Mouse (Mus musculus): ENCODE data around the gene Abcd3. TPM values are rescaled to one million over a fixed set of nuclear protein-coding genes. Genes with fewer than 3 reads are reported as not detected.
A peak's percentile ranks its signal among the peaks of the same experiment; 100 is the strongest.

Gene Abcd3
- polyA plus RNA-seq, 1 experiment from 2014 or later: 60.4 TPM

DNA sequence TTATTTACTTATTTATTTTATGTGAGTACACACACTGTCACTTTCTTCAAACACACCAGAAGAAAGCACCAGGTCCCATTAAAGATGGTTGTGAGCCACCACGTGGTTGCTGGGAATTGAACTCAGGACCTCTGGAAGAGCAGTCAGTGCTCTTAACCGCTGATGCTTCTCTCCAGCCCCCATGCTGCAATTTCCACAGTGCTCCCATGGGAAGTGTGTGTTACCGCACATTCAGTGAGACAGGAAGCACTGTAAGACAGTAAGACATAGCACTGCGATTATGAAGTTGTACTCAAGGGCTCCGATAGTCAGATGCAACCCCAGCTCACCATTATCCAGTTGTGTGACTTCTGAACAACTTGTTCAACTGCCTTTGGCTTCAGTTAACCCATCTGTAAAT, 98.6 kb downstream of the Abcd3 start:
- Histone ChIP-seq H3K27ac (no peak overlapping the region), H3K4me1 (peaks cover 29% of the 10 kb centered on the region), H3K9me3 (no peaks in the 10 kb centered on the region), H3K9ac (no peak overlapping the region), H3K4me3 (no peak overlapping the region), H3K36me3 (no peaks in the 10 kb centered on the region), H3K4me2 (no peak overlapping the region), H3K27me3 (peaks cover 5% of the 10 kb centered on the region)
- ATAC-seq (ENCODE audit: insufficient number of reproducible peaks, insufficient read depth, low FRiP score, low TSS enrichment, low read depth): no peak
- WGBS: 70% methylated on average over 5 of the region's 5 CpGs

DNA sequence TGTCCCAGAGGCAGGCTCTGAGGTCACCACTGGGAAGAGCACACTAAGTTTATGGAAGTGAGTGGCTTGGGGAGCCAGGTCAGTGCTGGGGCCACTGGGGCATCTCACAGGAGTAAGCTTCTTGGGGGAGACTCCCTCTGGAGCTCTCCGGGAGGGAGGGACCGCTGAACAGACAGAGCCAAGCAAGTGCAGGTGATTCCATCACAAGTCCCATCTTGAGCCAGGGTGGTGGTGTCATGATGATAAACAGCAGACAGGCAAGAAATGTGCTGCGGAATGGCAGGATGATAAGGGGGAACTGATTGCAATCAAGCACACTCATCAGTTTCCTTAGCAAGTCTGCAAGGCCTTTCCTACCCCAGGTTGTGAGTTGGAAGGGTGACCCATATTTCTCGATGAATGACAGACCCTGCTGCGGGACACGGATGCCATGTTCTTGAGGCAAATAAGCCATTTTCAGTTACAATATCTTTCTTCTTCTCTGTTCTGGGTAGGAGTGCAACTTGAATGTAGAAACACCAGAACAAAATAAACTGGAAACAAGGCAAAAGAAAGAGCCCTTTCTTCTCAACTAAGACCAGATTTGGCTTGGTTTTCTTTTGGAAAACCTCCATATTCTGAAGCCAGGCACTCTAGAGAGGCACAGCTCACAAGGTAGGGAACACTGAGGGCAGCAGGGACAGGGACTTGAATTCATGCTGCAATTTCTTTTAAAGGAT, 99.2 kb downstream of the Abcd3 start:
- Histone ChIP-seq H3K4me1 (peaks cover 25% of the 10 kb centered on the region), H3K9ac (no peak overlapping the region), H3K9me3 (no peaks in the 10 kb centered on the region), H3K4me3 (no peak overlapping the region), H3K36me3 (no peaks in the 10 kb centered on the region), H3K27ac (no peak overlapping the region), H3K27me3 (no peaks in the 10 kb centered on the region), H3K4me2 (no peak overlapping the region)
- WGBS: 81% methylated on average over 6 of the region's 6 CpGs
- ATAC-seq (ENCODE audit: insufficient number of reproducible peaks, insufficient read depth, low FRiP score, low TSS enrichment, low read depth): no peak

DNA sequence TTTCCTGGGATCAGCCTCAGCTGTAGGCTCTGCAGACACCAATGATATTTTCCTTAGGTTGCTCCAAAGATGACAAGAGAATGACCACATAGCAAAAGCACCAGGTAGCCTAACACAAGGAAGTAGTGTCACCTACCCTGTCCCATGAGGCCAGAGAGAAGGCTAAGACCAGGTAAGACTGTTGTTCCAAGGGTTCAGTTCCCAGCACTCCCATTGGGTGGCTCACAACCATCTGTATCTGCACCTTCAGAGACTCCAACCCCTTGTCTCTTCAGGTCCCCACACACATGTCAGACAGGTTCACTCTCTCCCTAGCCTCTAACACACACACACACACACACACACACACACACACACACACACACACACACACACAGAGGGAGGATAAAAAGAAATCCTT, 99.8 kb downstream of the Abcd3 start:
- no peak overlapping the region for H3K9ac ChIP-seq
- ATAC-seq (ENCODE audit: insufficient number of reproducible peaks, insufficient read depth, low FRiP score, low TSS enrichment, low read depth): no peak

DNA sequence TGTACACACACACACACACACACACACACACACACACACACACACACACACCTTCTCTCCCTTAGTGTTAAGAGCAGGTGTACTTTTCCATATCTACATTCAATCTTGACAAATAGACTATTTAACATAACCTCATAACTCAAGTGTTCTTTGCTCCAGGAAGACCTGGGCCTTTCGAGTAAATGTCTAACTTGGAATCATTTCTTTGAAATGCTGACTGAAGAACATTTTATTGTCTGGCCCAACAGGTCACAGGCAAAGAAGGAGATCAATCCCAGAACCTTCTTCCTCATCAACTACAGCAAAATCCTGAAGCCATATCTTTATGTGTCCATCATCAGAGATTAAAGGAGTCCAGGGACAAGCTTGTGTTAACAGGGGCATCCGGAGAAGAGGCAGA, 100.6 kb downstream of the Abcd3 start:
- H3K9me3 ChIP-seq: no peaks in the 10 kb centered on the region
- H3K27ac ChIP-seq: no peak overlapping the region
- no peaks in the 10 kb centered on the region for H3K27me3 ChIP-seq
- H3K36me3 ChIP-seq: no peaks in the 10 kb centered on the region
- 85% methylated on average over 2 of the region's 2 CpGs for WGBS
- no peak overlapping the region for H3K9ac ChIP-seq
- H3K4me3 ChIP-seq: no peak overlapping the region
- ATAC-seq (ENCODE audit: insufficient number of reproducible peaks, insufficient read depth, low FRiP score, low TSS enrichment, low read depth): no peak
- no peak overlapping the region for H3K4me2 ChIP-seq
- peaks cover 25% of the 10 kb centered on the region for H3K4me1 ChIP-seq

More for the DNA sequence above, 99.8 kb downstream of the Abcd3 start:
- H3K9me3 ChIP-seq: no peaks in the 10 kb centered on the region
- H3K4me2 ChIP-seq: no peak overlapping the region
- H3K27ac ChIP-seq: no peak overlapping the region
- no peak overlapping the region for H3K4me3 ChIP-seq
- no peaks in the 10 kb centered on the region for H3K36me3 ChIP-seq
- H3K27me3 ChIP-seq: no peaks in the 10 kb centered on the region
- peaks cover 25% of the 10 kb centered on the region for H3K4me1 ChIP-seq

DNA sequence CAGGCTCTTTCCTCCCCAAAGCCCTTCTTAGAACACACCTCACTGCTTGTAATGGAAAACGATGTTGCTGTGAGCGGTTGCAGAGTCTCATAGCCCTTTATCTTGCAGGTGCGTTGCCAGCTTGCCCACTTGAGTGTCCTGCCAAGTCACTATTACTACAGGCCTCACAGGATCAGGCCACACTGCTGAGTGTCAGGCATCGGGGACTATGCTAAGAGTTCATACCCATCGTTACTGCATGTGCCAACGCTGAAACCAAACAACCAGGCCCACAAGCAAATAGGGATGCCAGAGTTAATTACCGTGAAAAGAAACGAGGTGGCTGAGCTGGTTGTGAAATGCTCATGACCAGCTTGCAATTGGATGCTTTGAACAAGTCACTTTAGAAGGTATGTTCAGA, 101.3 kb downstream of the Abcd3 start:
- Histone ChIP-seq H3K4me2 (no peak overlapping the region), H3K9me3 (no peaks in the 10 kb centered on the region), H3K27me3 (no peaks in the 10 kb centered on the region), H3K27ac (no peak overlapping the region), H3K4me3 (no peak overlapping the region), H3K4me1 (peaks cover 21% of the 10 kb centered on the region), H3K9ac (no peak overlapping the region), H3K36me3 (no peaks in the 10 kb centered on the region)
- ATAC-seq (ENCODE audit: insufficient number of reproducible peaks, insufficient read depth, low FRiP score, low TSS enrichment, low read depth): no peak
- 69% methylated on average over 8 of the region's 8 CpGs for WGBS

DNA sequence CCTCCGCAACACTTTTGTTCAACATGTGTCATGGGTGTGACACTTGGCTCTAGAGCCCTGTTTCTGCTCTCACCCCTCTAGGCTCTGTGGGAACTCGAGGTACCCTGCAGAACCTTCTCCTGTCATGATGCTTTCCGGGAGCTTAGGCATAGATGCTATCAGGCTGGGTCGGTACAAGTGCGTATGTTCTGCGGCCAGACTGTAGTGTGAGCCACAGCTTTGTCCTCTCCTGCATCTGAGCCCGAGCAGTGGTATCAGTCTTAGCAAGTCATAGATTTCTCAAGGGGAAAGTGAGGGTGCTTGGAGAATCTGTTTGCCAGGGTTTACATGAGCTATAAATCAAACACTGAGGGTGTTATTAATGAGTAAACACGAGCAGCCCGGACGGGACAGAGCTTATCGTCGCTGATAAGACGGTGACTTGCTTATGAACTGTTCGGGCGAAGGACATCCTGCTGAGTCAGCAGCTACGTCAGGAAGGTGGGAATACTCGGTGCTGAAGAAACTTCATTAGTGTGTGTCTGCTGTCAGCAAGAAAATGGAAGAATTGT, 101.9 kb downstream of the Abcd3 start:
- Histone ChIP-seq H3K27ac (no peak overlapping the region), H3K9me3 (no peaks in the 10 kb centered on the region), H3K4me2 (no peak overlapping the region), H3K9ac (no peak overlapping the region), H3K36me3 (no peaks in the 10 kb centered on the region), H3K4me3 (no peak overlapping the region), H3K27me3 (no peaks in the 10 kb centered on the region), H3K4me1 (peaks cover 15% of the 10 kb centered on the region; the same call in 1 of the 2 replicates)
- 76% methylated on average over 17 of the region's 17 CpGs for WGBS
- ATAC-seq (ENCODE audit: insufficient number of reproducible peaks, insufficient read depth, low FRiP score, low TSS enrichment, low read depth): no peak

DNA sequence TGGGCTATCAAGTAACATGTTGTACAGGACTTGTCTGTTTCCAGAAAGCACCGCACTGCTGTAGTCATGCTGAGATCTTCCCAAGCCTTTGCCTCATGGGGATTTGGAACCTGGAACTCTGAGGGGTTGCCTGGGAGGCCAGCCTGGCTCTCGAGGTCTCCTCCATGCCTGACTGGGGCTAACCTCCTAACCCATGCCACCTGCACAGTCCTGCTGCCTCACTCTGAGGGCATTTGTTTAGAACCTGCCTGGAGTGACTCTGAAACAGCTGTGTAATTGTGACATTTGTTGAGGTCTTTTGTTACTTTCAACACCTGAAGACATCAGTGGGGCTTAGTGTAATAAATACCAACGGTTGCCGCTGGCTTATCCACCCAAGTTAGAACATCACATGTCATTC, 102.9 kb downstream of the Abcd3 start:
- peak overlapping the region; percentile 22; the same call in 1 of the 2 replicates for H3K27ac ChIP-seq
- H3K9ac ChIP-seq: no peak overlapping the region
- ATAC-seq (ENCODE audit: insufficient number of reproducible peaks, insufficient read depth, low FRiP score, low TSS enrichment, low read depth): no peak
- H3K4me3 ChIP-seq: no peak overlapping the region
- WGBS: 49% methylated on average over 4 of the region's 4 CpGs
- H3K9me3 ChIP-seq: no peaks in the 10 kb centered on the region
- peaks cover 12% of the 10 kb centered on the region; the same call in 1 of the 2 replicates for H3K4me1 ChIP-seq
- no peaks in the 10 kb centered on the region for H3K36me3 ChIP-seq
- H3K4me2 ChIP-seq: no peak overlapping the region
- H3K27me3 ChIP-seq: no peaks in the 10 kb centered on the region

DNA sequence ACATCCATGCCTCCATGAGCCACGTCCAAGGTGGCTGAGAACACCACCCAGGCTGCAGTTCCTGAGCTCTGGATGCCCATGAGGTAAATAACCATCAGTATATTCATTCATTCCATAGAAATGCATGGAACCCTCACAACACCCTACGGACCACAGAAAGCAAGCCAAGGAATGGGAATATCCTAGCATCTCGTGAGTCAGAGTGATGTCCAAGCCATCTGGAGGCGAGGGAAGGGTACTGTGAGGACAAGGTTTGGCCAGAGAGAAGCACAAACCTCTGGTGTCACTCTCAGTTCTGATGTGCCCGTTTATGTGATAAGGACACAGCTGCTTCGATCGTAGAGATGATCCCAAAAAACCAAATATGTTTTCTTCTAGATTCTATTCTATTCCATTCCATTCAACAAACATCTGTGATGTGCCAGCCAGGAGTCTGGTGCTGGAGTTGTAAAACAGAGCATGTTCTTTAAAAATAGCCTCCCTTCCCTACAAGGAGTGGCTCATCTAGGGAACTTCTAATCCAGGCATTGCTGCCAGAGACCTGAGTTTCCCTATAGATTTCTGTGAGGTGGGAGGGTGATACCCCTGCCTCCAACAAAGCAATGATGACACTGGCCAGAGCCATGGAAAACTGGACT, 104.1 kb downstream of the Abcd3 start:
- Histone ChIP-seq H3K4me2 (no peak overlapping the region), H3K4me3 (no peak overlapping the region), H3K9me3 (no peaks in the 10 kb centered on the region), H3K9ac (no peak overlapping the region), H3K4me1 (peaks cover 17% of the 10 kb centered on the region; the same call in 1 of the 2 replicates), H3K36me3 (no peaks in the 10 kb centered on the region), H3K27ac (no peak overlapping the region), H3K27me3 (no peaks in the 10 kb centered on the region)
- WGBS: 87% methylated on average over 7 of the region's 7 CpGs
- ATAC-seq (ENCODE audit: insufficient number of reproducible peaks, insufficient read depth, low FRiP score, low TSS enrichment, low read depth): no peak

Other genes starting within 250 kb of the Abcd3 start
- gene 4930432M17Rik, start 144.5 kb downstream of the Abcd3 start, polyA plus RNA-seq (2015; fragmentation: Nextera tagmentation; extraction: Ambion mirVana): not detected in 2 replicates
- gene F3, start 91.8 kb downstream of the Abcd3 start, polyA plus RNA-seq (2015; fragmentation: Nextera tagmentation; extraction: Ambion mirVana): 15.6 and 21.2 TPM in 2 replicates
- 44.2 and 49.3 TPM in 2 replicates for gene Arhgap29, start 137.2 kb upstream of the Abcd3 start, polyA plus RNA-seq (2015; fragmentation: Nextera tagmentation; extraction: Ambion mirVana)
- gene Abca4, start 229.1 kb upstream of the Abcd3 start, polyA plus RNA-seq (2015; fragmentation: Nextera tagmentation; extraction: Ambion mirVana): 0.65 and 0.94 TPM in 2 replicates